Mouse (Mus musculus) layer of hippocampus, postnatal 25 days (tissue): ENCODE results near the gene Sub1. TPM values are rescaled to one million over a fixed set of nuclear protein-coding genes. Genes with fewer than 3 reads are reported as not detected.

Experiments
- DNase-seq, 2 experiments: peaks; one replicate each; pipeline ENCODE4 v3.0.0; 2022; ENCODE audit warnings: mixed read lengths in 2 of 2, low spot score in 1 of 2; ENCODE audit errors: extremely low spot score in 1 of 2
- total RNA-seq, 2 experiments: library from RNA; stranded (reverse); gene quantifications; 2 replicates each; pipeline ENCODE4 v1.2.3; 2021

The Sub1 gene
- total RNA-seq, 2 experiments from 2014 or later: 305 to 336 TPM

DNA sequence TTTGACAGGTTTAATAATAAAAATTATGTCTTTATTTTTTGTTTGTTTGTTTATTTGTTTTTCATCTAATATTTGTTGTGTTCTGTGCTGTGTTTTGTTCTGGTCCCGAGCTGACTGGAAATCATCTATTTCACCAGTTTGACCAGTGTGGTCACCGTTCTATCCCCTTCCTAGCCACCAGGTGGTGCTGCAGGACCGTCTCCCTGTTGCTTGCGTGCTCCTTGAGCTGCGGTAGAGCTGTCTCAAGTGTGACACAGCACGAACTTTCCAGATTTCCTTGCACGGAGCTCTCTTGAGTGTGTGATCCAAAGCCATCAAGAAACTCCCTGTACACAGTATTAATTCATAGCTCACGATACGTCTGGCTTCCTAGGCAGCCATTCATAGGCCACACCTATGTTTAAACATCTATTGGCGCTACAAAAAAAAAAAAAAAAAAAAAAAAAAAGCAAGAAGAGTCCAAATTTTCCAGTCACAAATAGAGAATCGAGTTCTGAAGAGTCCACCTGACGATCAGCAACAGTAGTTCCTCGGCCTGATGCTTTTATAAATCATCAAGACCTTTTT, 24.8 kb downstream of the Sub1 start:
- DNase-seq: peak; percentile 70 to 94

DNA sequence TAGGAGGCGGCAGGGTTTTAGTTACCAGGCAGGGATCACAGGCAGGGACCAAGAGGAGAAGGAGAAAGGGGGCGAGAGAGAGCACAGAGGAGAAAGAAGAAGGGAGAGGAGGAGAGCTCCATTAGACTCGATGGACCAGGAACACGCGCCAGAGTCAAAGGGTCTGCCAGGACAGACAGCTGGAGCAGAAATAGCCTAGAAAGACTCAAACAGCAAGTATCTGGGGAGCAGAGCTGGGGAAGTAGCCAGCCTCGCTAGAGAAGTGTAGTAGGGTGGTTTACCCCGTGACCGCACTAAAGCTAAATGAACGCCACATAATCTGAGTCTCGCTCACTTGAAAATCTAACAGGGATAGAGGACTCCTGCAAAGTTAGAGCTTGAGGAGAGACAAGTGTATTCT, 26.2 kb downstream of the Sub1 start:
- no peak for DNase-seq

- DNase-seq: no peak
Measured at GRCm38 (mm10) chr15:11968851-11969250, 27.9 kb downstream of the Sub1 start.

GRCm38 (mm10) chr15:11966367-11966766, 30.4 kb downstream of the Sub1 start:
- peak in 1 of 2 experiments; percentile 74 for DNase-seq

DNA sequence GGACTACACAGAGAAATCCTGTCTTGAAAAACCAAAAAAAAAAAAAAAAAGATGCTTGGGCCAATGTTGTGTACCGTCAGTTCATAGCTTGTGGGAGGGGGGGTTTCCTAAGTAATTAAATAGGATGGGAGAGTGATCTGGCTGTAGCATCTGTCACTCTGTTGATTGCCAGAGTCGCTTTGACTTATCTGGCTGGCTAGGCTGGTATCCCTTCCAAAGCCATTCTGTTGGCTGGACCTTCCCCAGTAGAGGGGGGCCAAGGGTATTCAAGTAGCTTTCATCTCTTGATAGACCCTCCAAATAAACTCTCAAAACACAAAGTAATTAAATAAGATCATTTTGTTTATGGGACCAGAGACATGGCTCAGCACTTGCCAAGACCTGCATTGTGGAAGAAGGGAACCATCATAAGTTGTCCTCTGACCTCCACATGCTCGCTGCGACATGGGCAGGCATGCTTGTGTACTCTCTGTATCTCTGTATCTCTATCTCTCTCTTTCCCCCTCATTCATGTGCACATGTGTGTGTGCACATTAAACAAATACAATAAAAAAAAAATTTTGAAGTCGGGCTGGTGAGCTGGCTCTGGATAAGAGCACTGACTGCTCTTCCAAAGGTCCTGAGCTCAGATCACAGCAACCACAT, 31.5 kb downstream of the Sub1 start:
- no peak for DNase-seq

DNA sequence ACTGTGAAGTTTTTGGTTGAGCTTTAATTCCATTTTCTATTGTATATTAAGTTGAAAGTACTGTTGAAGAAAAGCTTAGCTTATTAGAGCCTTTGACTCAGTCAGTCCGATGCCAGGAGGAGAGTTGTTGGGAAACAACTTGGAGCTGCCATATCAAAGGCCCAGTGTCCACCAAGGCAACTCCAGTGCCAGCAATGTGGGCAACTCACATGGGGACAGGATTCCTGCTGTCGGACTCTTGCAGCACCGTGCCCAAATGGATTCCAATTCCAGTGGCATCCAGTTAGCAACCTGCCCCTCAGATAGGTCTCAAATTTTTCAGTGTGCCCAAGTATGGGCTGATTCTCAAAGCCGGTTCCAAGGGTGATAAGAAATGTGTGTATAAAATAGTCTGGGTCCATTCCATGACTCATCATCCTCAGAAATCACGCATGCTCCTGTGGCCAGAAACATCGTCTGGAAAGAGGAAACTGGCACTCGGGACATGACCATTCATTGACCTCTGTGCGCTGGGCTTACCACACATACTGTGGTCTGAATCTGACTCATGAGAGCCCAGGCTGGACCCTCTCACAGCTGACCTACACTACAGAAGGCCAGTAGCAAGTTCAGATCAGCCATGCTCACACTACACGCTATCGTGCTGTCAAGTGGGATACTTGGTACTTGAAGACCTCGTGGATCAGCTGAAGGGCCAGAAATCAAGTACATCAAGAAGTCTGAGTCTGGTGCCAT, 32.8 kb downstream of the Sub1 start:
- no peak for DNase-seq

DNA sequence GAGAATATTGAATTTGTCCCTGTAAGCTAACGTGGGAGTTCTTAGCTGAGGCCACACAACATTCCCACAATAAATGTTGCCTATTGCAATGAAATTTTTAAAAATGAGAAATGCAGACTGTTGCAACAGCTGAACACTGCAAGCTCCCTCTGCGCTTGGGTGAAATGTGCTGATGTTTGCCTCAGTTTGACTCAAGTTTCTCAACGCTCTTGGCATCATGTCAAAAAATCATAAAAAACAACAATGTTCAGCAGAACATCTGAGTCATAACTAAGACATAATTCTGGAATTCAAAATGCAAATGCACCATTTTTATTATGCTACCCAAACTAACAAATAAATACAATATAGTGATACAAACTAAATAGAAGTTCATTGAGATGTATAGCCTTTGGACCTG, 37.1 kb downstream of the Sub1 start:
- DNase-seq: no peak

DNA sequence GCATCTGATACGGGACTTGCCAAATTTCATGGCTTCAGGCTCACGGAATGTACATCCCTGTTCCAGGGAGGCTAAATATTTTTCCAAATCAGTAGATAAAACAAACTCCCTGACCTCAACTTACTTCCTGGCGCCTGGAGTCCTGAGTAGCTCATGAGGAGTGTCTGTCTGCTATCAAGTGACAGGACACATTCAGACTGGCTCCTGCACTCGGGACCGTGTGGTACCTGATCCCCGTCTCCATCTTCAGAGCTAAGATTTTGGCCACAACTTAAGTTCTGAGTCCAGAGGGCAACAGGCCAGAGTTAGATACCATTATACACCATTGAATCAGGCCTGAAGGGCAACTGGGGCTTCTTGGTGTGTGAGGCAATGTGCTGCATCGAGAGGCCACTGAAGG, 40.7 kb downstream of the Sub1 start:
- DNase-seq: no peak

GRCm38 (mm10) chr15:11954190-11954589, 42.6 kb downstream of the Sub1 start:
- DNase-seq: no peak

DNA sequence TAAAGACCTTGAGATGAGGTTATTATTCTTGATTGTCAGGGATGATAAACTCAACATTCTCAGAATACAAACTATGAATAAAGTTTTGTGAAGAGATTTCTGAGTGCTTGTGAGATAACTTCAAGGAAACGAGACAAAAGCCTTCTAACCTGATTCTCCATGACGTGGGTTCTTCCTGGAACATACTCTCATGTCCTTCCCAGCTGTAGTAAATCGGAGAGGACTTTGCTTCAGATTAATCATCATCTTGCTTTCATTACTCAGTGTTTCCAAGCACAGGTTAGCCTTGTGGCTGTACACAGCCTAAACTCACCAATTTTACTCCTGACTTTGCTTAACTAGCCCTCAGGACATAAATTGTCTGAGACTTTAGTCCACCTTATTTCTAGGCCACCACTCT, 44.6 kb downstream of the Sub1 start:
- no peak for DNase-seq

DNA sequence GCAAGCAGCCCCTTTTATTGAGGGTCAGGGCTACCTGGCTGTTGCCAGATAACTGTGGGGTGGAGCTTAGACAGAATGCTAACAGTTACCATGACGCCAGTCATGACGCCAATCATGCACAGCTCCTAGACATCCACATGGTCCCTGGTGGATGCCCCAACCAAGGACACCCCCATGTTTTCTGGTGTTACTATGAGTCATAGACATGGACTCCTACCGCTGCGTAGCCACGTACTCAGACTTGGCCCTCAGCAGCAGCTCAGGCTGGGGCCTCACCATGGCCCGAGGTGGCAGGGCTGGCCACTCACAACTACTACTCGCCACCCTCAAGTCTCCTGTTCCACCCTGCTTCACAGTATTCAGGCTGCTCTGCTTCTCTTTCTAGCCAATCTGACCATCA, 45.6 kb downstream of the Sub1 start:
- DNase-seq: no peak

DNA sequence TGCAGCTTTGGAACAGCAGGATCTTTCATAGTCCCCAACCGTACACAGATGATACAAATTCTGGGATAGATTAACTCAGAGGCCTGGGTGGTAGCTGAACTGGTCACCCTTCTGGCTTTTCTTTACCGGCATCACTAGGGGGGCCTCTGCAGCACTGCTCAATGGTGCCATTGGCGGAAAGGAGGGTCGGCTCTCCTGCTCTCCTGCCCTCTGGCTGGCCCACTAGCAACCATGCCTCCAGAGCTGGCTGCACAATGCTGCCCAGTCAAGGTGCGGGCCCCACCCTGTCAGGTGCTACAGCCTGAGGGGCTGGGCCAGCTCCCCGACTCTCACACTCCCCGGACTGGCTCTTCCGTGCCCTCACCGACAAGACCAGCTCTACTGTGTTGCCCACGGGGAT, 46.6 kb downstream of the Sub1 start:
- DNase-seq: no peak

- no peak for DNase-seq
Measured at GRCm38 (mm10) chr15:11949490-11949889, 47.3 kb downstream of the Sub1 start.

- no peak for DNase-seq
Measured at GRCm38 (mm10) chr15:11940855-11941254, 55.9 kb downstream of the Sub1 start.

Other genes with a start within 250 kb of the Sub1 start
- gene Npr3, start 89.7 kb downstream of the Sub1 start, total RNA-seq: 10 to 100 TPM; 14.0 to 16.0 TPM
- gene Zfr, start 120.8 kb upstream of the Sub1 start, total RNA-seq: 100 to 1,000 TPM; 346 to 351 TPM
- 10 to 100 TPM; 50.9 to 54.8 TPM for gene Mtmr12, start 208.0 kb upstream of the Sub1 start, total RNA-seq